In genomic region chr11:72998771-72999170, GRCm38 (mm10) we compare ENCODE assay signal across 9 mouse cellular contexts. TPM values are rescaled to one million over a fixed set of nuclear protein-coding genes. Genes with fewer than 3 reads are reported as not detected.
DNase-seq lines count a peak whose midpoint lies in the region; ATAC-seq lines count a peak whose summit lies in the region.
"Had no signal": no experiment of that assay in that cellular context is flagged by ENCODE, and none has a peak within 500 bp of the region (broad histone marks: within the 10 kb centered on the region; RNA-seq: fewer than 3 reads in every experiment).

P2rx1 (plus strand) TSS chr11:72999103.

- no peaks in the 10 kb centered on the region for H3K36me3 ChIP-seq in midbrain, embryonic 10.5 days
- no peaks in the 10 kb centered on the region for H3K36me3 ChIP-seq in midbrain, embryonic 15.5 days (replicated peaks)
- no peaks in the 10 kb centered on the region for H3K36me3 ChIP-seq in kidney, embryonic 16.5 days (ENCODE audit: insufficient read depth, low read length)

- no peak within 1 kb of the TSS for H3K4me3 ChIP-seq in midbrain, embryonic 10.5 days
- no peak within 1 kb of the TSS for H3K4me3 ChIP-seq in midbrain, embryonic 15.5 days
- H3K4me3 ChIP-seq in kidney, embryonic 16.5 days (ENCODE audit: low read length) = no peak within 1 kb of the TSS

- H3K9ac ChIP-seq in midbrain, embryonic 15.5 days = no peak within 1 kb of the TSS
- H3K9ac ChIP-seq in kidney, embryonic 16.5 days (replicated peaks; ENCODE audit: low read length) = no peak within 1 kb of the TSS

- 0 out of 2 replicates have a peak, but pooled peaks cover 5% of the 10 kb centered on the region for H3K27me3 ChIP-seq in midbrain, embryonic 10.5 days (ENCODE audit: low read depth, poor library complexity, severe bottlenecking)
- H3K27me3 ChIP-seq in midbrain, embryonic 15.5 days (replicated peaks) = no peaks in the 10 kb centered on the region
- no peaks in the 10 kb centered on the region for H3K27me3 ChIP-seq in kidney, embryonic 16.5 days (ENCODE audit: insufficient read depth, low read length)

- 0 out of 2 replicates have a peak within 1 kb of the TSS, but pooled peaks have one; percentile 6 for H3K27ac ChIP-seq in midbrain, embryonic 10.5 days (replicated peaks)
- H3K27ac ChIP-seq in midbrain, embryonic 15.5 days = no peak within 1 kb of the TSS
- H3K27ac ChIP-seq in kidney, embryonic 16.5 days (ENCODE audit: low read length) = no peak within 1 kb of the TSS

- H3K4me2 ChIP-seq in midbrain, embryonic 15.5 days = no peak within 1 kb of the TSS
- H3K4me2 ChIP-seq in kidney, embryonic 16.5 days (replicated peaks; ENCODE audit: low read depth, low read length) = no peak within 1 kb of the TSS

- WGBS in midbrain, embryonic 10.5 days = 69% methylated on average over 8 of the region's 8 CpGs
- WGBS in midbrain, embryonic 15.5 days = 60% methylated on average over 8 of the region's 8 CpGs
- WGBS in kidney, embryonic 16.5 days = 44% methylated on average over 8 of the region's 8 CpGs

- peaks cover 14% of the 10 kb centered on the region for H3K4me1 ChIP-seq in midbrain, embryonic 10.5 days
- no peaks in the 10 kb centered on the region for H3K4me1 ChIP-seq in midbrain, embryonic 15.5 days
- H3K4me1 ChIP-seq in kidney, embryonic 16.5 days (ENCODE audit: insufficient read depth, low read length) = peaks cover 7% of the 10 kb centered on the region

- DNase-seq in adrenal gland, postnatal 10 days = peak; percentile 33
- DNase-seq in adrenal gland, adult 8-10 months = no peak
- DNase-seq in midbrain, embryonic 10.5 days (ENCODE audit: low spot score) = no peak
- no peak for DNase-seq in frontal cortex, postnatal 10 days (ENCODE audit: low spot score in 2 of 2)
- no peak for DNase-seq in frontal cortex, postnatal 36 days (ENCODE audit: low spot score in 2 of 2)

- ATAC-seq in midbrain, embryonic 15.5 days (replicated peaks) = no peak
- peak; percentile 66 for ATAC-seq in kidney, embryonic 16.5 days (ENCODE audit: low FRiP score, low TSS enrichment)
- ATAC-seq in monocyte, adult 5-6 weeks (replicated peaks; ENCODE audit: insufficient number of reproducible peaks, low FRiP score, low TSS enrichment, poor library complexity, severe bottlenecking) = peak; percentile 62
- ATAC-seq: forebrain, embryonic 16.5 days had no signal

- no peaks in the 10 kb centered on the region for H3K9me3 ChIP-seq in midbrain, embryonic 10.5 days (replicated peaks)
- no peaks in the 10 kb centered on the region for H3K9me3 ChIP-seq in midbrain, embryonic 15.5 days
- H3K9me3 ChIP-seq in kidney, embryonic 16.5 days (ENCODE audit: low read length) = no peaks in the 10 kb centered on the region

RNA-seq across cellular contexts. Expression of gene P2rx1, which starts in this region (rescaled TPM):
- total RNA-seq in adrenal gland, postnatal 10 days (2021) = 1 to 10 TPM; 1.3 TPM
- total RNA-seq in adrenal gland, adult 8-10 months (2022) = under 1 TPM; 0.38 to 0.66 (median 0.46) TPM
- 1.2 TPM in 2 replicates for polyA plus RNA-seq in midbrain, embryonic 10.5 days (2016; fragmentation: Nextera tagmentation; extraction: Ambion mirVana)
- 0.33 and 0.45 TPM in 2 replicates for polyA plus RNA-seq in midbrain, embryonic 15.5 days (2015; fragmentation: Nextera tagmentation; extraction: Ambion mirVana)
- 1.7 and 3.1 TPM in 2 replicates for polyA plus RNA-seq in kidney, embryonic 16.5 days (2015; fragmentation: Nextera tagmentation; extraction: Ambion mirVana)
- total RNA-seq in monocyte, adult 5-6 weeks (2017) = 6.3 to 18.7 TPM (median 15.6 TPM) in 3 replicates
